Mouse (Mus musculus): ENCODE data around the gene Olfr643.
"Not testable (repeated sequence)": the region's sequence is repeated elsewhere in the genome, so short reads cannot be mapped to it uniquely, and the experiment has no call there.

The Olfr643 gene

GRCm38 (mm10) chr7:104018953-104019352 is 118.3 kb downstream of the Olfr643 start:
- DNase-seq (ENCODE audit: low spot score), result no peak

GRCm38 (mm10) chr7:104017203-104017602 is 120.0 kb downstream of the Olfr643 start, which contains the start of gene Olfr639:
Gene Olfr639, minus strand, starts transcription at chr7:104017303.
- no peak for DNase-seq (ENCODE audit: low spot score)

- DNase-seq (ENCODE audit: low spot score), result no peak
Measured at GRCm38 (mm10) chr7:103999124-103999523, 138.1 kb downstream of the Olfr643 start.

GRCm38 (mm10) chr7:103998446-103998845 is 138.8 kb downstream of the Olfr643 start, which contains the start of gene Olfr638:
Gene Olfr638, plus strand, starts transcription at chr7:103998746.
- DNase-seq (ENCODE audit: low spot score), result no peak

GRCm38 (mm10) chr7:103971782-103972181 is 165.4 kb downstream of the Olfr643 start:
- no peak for DNase-seq (ENCODE audit: low spot score)

- DNase-seq (ENCODE audit: low spot score), result no peak
Measured at GRCm38 (mm10) chr7:103970852-103971251, 166.4 kb downstream of the Olfr643 start, which contains the start of gene Olfr635. Gene Olfr635, plus strand, starts transcription at chr7:103971152.

GRCm38 (mm10) chr7:103966873-103967272 is 170.3 kb downstream of the Olfr643 start:
- not testable (repeated sequence) for DNase-seq (ENCODE audit: low spot score)
